Mouse (Mus musculus) lung, postnatal 14 days (tissue): ENCODE measurements at regions not wholly inside any gene's neighbourhood (a gene's known extent, or its start where the extent isn't known, plus 50 kb on each side); places are given as distances from the start of the nearest gene placed in this dataset.
"Not testable (repeated sequence)": the region's sequence is repeated elsewhere in the genome, so short reads cannot be mapped to it uniquely, and the experiment has no call there.

Source experiments
- DNase-seq: peaks from one replicate; pipeline ENCODE4 v3.0.0; 2021

DNA sequence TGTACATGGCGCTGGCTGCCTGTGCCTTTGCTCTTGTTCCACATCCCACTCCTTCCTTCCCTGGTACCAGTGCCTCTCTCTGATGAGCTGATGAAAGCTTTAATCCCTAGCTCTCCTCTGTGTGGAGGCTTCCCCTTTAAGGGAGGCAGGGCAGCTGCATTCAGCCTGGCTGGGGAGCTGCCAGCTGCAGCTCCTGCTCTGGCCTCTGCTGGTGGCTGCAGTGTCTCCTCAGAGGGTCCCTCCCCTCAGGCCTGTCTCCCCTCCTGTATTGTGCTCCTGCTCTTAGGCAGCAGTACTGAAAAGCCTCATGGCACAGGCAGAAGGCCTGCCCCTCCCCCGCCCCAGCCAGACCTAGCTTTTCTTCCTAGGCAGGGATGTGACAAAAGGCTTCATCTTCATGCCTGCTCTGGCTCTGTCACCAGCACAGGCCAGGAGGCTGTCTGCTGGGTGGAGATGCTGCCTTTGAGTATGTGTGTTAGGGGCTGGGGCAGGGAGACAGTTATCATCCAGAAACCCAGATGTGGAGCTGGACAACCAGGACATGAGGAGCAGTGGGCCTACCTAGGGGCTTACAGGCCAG lies 97.7 kb upstream of the Zcchc13 start:
- not testable (repeated sequence) for DNase-seq

DNA sequence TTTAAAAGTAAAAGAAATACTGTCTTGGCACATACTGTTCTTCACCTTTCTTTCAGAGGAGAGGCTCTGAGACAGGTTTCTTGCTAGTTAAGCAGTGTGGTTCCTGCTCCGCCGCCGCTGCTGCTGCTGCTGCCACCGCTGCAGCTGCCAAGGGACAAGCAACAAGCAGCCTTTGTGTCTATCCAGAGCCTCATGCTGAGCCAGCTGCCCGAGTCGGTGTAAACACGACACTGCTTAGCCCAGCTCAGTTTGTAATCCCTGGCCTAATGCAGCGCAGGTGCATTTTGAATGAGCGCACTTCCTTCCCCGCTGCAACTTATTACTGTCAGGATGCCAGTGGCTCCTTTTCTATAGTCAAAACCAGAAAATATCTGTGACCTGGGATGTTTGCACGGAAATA lies 97.1 kb upstream of the Zcchc13 start:
- DNase-seq = no peak

DNA sequence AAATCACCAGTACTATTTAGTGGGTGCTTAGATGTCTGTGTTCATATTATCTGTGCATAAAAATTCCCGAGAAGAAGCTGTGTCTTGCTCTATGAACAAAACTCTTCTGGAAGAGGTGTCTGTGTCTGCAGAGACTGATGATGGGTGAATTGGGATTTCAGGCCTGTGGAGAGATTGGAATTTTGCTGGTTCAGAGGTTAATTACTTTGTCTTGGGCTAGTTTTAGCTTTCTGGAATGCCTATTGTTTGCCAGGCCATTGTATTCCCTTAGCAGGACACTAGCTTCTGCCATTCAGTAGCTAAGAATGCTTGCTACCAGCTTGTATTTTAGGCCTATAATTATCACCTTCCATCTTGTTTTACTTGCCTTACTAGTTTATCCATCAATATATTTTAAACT lies 96.6 kb upstream of the Zcchc13 start:
- DNase-seq = no peak

DNA sequence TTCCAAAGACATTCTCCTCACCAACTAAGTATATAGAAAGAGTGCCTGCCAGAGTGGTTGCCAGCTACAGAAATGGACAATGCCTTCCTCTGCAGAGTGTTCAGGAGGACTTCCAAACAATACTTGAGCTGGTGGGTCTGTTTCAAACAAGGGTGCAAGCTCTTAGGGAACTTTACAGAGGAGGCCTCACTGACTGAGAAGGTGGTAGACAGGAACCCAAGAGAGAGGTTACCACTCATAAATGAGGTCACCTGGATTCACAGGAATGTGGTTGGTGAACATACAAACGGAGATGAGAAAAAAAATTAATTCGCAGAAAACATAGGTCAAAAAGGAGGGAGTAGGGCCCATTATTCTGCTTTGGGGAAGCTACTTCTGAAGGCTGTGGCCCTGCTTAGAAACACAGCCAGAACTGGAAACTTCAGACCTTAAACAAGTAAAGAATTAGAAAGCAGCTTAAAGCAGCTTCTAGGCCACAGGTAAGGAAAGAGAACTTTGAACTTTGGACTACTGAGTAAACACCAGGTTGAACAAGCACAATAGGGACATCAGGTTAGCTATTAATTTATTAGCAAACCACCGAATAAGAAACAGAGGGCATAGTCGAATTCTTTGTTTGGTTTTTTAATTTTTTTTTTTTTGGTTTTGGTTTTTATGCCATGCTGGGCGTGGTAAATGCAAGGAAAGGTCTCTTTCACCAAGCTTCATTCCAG lies 83.7 kb upstream of the Zcchc13 start:
- DNase-seq = no peak

DNA sequence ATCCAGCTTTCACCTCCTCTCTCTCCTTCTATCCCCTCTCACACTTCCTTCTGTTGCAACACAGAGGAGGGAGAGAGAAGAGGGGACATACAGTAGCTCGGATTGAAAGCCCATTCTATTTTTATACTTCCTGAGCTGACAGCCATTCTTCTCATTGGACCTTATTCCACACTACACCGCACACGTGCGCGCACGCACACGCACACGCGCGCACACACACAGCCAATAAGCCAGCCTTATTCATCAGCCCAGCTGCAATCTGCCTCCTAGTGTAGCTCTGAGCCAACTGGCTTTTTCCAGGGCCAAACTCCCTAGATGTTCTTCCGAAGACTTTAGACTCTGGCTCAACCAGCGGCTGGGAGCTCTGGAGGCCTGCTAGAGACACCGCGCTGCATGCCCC lies 79.1 kb upstream of the Zcchc13 start:
- DNase-seq = no peak

DNA sequence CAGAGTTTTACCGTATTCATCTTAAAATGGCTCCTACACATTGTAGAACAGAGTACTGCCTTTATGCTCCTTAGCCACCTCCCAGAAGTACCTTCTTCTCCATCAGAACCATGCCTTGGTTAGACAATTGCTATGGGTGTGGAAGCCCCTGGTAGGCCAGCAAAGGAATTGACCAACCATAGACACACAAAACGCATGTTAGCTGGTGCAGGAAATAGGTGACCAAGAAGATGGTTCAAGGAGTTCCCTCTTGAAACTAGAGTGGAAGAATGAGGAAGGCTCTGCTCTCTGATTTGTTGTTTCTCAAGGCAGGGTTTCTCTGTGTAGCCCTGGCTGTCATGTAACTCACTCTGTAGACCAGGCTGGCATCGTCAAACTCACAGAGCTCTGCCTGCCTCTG lies 77.2 kb upstream of the Zcchc13 start:
- no peak for DNase-seq

DNA sequence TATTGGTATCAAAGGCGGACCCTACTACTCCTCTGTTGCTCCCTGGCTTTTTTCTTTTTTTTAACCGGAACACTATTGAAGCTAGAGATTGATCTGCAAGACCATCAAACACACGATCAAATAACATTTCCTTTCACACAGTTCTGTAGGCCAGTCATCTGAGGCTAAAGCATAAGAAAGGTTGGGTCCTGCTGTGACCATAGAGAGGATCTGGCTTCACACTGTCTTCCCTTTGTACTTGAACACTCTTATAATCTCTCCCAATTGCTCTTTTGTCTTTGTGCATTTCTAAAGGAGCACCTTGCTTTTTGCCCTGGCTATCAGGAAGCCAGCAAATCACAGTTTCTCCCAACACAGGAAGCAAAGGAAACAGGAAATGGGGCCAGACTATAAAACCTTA lies 76.8 kb upstream of the Zcchc13 start:
- DNase-seq = no peak

DNA sequence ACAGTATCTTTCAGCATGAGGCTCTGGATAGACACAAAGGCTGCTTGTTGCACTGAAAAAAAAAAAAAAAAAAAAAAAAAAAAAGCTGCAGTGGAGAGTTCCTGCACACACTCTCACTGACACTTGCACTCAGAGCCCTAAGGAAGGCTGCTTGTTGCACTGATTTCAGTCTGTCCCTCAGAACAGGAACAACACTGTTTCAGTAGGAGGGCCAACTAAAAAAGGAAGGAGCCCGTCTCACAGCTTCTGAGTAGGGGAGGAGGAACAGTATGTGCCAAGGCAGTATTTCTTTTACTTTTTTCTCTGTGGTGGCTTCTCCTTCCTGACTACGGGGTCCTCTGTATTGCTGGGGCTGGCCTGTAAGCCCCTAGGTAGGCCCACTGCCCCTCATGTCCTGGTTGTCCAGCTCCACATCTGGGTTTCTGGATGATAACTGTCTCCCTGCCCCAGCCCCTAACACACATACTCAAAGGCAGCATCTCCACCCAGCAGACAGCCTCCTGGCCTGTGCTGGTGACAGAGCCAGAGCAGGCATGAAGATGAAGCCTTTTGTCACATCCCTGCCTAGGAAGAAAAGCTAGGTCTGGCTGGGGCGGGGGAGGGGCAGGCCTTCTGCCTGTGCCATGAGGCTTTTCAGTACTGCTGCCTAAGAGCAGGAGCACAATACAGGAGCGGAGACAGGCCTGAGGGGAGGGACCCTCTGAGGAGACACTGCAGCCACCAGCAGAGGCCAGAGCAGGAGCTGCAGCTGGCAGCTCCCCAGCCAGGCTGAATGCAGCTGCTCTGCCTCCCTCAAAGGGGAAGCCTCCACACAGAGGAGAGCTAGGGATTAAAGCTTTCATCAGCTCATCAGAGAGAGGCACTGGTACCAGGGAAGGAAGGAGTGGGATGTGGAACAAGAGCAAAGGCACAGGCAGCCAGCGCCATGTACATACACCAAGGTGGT lies 75.1 kb upstream of the Zcchc13 start:
- DNase-seq = not testable (repeated sequence)

DNA sequence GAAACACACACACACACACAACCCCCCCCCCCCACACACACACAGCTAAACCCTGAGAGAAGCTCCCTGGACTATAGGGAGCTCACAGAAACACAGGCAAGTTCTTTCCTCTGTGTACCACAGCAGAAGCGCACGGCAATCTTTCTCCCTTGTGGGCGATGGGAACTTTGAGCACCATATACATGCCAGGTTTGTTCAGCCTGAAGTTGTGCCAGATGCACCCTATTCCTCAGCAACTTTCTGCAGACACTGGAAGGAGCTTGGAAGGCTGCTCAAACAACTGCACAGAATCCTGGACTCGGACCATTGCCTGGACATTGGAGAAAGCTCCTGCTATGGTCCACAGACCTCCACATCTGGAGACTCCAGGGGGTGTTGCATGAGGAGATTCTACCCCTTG lies 74.3 kb upstream of the Zcchc13 start:
- DNase-seq = no peak

DNA sequence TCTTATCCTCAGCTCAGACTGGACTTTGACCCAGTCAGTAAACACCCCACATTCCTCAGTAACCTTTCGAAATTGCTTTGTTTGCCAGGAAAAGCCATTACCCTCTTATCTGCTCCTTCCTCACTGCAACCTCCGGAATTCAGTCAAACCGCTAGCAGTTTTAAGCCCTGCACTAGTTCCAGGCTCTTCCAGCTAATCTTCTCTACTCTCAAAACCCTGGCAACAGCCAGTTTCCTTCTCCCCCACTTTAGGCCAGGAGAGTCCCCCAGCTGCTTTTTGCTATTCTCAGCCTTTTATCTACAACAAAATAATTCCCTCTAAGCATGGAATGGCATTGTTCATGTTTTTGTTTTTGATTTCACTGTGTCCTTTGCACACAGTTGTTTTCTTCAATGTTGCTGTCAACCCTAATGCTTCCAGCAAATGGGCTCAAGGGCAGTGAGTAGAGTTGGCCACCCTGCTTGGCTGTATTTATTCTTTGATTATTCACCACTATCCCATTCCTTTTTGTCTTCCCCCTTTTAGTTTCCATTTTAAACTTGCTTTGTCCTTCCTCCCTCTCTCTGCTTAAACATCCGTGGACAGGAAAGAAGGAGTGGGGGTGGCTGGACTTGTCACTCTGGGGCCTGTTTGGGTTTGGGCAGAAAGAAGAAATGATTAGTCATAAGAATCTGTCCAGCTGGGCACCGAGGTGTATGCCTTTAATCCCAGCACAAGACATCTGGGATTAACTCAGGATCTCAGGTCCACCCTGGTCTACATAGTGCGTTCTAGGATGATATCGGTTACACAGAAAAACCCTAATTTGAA lies 73.5 kb upstream of the Zcchc13 start:
- no peak for DNase-seq

DNA sequence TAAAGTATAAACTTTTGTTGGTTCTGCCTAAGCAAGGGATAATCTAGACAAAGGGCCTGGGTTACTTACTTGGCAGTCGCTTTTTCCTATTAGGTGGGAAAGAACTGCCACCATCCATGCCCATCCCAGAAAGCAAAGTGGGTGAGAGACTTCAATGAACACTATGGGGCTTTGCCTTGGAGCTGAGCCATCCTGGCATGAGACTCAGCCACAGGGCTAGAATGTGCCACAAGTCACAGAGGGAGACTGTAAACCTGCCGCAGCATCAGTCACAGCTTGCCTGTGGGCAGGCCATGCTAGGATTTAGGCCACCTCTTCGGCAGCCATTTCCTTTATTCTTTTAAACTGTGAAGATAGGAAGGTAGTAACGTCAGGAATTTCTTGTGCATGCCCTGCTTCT lies 72.9 kb upstream of the Zcchc13 start:
- DNase-seq = no peak

DNA sequence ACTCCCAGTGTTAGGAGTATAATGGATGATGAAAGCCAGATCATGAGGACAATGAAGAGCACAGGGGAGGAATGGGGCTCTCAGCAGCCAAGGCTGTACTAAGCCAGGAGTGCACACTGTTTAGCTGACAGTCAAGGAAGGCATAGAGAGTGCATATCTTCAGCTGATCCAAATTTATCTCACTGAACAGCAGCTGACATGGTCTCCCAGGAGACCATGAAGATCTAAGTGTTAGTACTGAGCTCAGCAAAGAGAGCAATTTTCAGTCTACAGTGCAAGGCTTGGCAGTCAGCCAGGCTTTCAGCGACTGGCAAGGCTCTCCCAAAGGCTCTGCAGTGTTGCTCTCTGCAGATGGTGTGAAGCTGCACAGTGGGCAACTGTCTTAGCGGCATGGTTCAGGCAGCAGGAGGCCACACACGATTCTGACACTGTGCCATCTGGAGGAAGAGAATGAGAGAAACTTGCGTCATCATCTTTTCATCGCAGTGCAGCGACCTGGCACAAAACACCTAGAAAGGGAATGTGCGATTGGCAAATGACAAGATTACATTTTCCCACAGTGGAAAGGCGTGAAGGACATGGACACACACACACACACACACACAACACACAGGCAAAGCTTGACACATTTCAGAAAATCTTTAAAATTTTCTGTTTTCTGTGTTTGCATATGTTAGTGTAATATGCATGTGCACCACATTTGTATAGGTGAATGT lies 66.7 kb upstream of the Zcchc13 start:
- peak; percentile 61 for DNase-seq

DNA sequence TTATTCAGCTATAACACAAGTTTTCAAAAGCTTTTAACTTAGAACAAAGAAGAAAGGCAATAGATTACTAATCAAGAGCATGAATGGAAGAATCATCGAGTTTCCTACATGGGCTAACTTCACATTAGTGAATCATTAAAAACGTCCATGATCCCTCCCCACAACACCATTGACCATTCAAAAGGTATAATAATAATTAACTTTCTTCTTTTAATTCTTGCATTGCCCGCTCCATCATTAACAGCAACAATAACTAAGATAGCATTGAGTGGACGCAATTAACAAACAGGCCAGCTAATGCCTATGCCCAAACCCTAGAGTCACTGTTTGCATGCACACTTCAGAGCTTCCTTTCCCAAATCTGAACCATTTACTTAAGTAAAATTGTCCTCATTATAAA lies 57.0 kb upstream of the Zcchc13 start:
- no peak for DNase-seq

DNA sequence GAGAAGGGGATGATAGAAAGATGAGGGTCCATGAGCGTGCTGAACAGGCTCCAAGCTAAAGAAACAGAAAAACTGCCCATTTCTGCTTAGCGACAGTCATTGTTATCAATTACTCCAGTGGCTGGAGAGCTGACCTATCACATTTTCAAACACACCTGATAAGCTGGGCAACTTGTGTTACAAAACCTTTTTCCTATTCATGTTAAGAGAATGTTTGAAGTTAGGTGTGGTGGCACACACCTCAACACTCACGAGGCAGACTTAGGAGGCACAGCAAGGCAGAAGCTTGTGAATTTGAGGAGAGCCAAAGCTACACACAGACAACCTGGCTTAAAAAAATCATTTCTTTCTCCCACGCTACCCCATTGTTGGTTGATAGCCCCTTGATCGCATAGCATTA lies 50.9 kb upstream of the Zcchc13 start:
- DNase-seq = no peak
